Mouse (Mus musculus) embryo, embryonic 11.5 days (tissue): ENCODE measurements around the gene Bcas3.

Source experiments
- DNase-seq: peaks from one replicate; pipeline ENCODE4 v3.0.0-alpha.2; 2012; ENCODE audit warnings: low read depth, low spot score

The Bcas3 gene

DNA sequence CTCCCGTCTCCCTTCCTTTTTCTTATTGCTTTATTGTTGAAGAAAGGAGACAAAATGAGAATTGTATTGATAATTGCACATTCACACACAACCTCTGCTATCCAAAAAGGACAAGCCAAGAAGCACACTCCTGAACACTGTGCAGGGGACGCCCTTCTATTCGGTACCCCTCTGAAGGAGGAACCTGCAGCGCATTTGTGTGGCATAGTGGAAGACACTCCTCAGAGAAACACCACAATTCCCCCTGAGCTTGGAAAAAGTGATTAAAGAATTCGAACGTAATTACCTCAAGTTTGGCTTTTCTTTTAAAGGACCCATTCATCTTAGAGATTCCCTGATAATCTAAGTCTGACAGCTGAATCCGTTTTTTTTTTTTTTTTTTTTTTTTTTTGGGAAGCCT is 261.5 kb downstream of the Bcas3 start:
- no peak for DNase-seq

GRCm38 (mm10) chr11:85615421-85615820 is 262.5 kb downstream of the Bcas3 start:
- DNase-seq = no peak

GRCm38 (mm10) chr11:85621486-85621885 is 268.5 kb downstream of the Bcas3 start:
- DNase-seq = no peak

DNA sequence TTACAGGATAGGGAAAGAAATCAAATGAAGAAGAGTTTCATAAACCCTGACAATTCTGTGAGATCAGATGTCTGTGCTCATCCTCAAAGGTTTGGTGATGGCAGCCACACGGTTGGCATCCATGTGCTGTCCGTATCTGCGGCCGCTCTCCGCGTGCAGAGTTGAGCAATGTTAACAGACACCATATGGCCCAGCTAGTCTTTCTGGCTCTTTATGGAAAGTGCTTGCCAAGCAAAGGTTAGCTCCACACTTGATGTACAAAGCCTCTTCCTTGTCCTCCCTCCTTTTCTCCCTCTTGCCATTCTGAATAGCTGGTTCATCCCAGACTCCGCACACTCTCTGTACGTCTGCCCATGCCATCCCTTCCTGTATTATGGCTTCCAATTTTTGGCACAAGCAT is 269.0 kb downstream of the Bcas3 start:
- no peak for DNase-seq

GRCm38 (mm10) chr11:85625206-85625605 is 272.2 kb downstream of the Bcas3 start:
- DNase-seq = no peak

DNA sequence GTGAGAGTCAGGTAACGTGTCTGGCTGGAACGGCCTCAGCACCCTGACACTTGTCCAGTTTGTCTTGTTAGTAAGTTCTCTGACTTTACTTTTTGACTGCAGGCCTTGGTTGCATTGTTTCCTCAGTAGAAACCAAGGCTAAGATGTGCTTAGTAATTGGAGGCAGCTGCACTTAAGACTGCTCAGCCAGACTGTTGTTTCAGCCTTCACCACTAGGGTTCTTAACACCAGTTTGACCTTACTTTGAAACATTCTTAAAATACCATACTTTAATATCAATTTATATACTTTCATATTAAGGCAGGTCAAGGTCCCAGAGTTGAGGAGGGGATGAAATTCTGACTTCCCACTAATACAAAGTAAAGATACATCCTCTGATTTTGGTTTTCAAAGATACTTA is 273.9 kb downstream of the Bcas3 start:
- no peak for DNase-seq

- DNase-seq = no peak
These were observed 274.4 kb downstream of the Bcas3 start for GRCm38 (mm10) chr11:85627405-85627804.

- no peak for DNase-seq
These were observed 275.5 kb downstream of the Bcas3 start for GRCm38 (mm10) chr11:85628303-85629063.

DNA sequence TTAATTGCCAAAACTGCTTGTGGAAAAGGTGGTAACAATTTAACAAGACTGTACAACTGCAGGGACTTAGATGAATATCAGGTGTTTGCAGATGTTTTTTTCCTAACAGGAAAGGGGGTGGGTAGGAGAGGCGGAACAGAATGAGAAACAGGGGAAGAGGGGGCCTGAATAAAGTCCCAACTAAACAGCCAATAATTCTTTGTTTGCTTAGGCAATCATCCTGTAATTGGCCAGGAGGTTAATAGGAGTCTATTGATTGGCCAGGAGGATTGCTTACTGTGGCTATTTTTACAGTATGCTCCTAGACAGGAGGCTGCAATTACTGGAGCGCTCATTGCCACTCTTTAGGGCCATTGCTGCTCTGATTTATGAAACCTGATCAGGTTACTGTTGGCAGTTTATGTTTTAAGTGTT is 279.6 kb downstream of the Bcas3 start:
- DNase-seq = no peak

- DNase-seq = no peak
These were observed 285.9 kb downstream of the Bcas3 start for GRCm38 (mm10) chr11:85638696-85639495.

- no peak for DNase-seq
These were observed 287.7 kb downstream of the Bcas3 start for GRCm38 (mm10) chr11:85640659-85641058.

- DNase-seq = no peak
These were observed 288.5 kb downstream of the Bcas3 start for GRCm38 (mm10) chr11:85641486-85641885.

GRCm38 (mm10) chr11:85642591-85642990 is 289.6 kb downstream of the Bcas3 start:
- no peak for DNase-seq

DNA sequence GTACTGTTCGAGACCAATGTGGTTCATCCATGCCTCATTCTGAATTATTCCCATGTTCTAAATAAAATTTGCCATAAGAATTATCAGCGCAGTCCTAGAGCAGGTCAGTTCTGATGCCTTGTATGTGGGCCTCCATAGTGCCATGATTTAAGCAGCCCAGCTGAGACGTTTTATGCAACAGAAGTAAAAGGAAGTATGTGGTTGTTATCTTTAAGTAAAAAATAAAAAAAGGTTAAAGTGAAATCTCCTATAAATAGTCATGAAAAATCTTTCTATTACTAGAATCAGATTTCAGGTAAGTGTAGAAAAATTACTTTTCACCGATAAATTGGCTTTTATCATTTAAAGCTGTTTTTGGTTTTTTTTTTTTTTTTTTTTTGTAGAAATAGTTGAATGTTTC is 290.1 kb downstream of the Bcas3 start:
- no peak for DNase-seq

DNA sequence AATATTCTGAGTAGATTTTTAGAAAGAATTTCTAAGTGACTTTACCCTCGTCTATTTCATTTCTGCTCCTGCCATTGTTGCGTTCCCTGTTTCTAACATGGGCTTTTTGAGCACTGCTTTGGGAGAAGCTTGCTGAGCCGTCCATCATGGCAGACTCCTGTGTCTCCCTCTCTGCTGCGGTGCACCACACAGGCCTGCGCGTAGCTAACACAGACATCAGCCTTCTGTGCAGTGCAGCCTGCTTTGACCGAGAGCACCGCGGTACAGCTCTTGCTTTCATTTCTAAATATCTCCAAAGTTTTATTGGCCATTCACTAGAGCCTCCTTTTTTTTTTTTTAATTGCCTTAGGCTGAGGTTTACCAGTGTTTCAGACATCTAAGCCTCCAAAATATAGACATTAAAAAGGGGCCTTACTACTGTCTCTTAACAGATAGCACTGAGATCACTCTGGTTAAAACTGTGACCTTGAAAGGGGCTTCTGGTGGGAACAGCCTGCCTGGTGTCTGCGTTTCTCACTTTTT is 290.6 kb downstream of the Bcas3 start:
- no peak for DNase-seq

- DNase-seq = no peak
These were observed 291.2 kb downstream of the Bcas3 start for GRCm38 (mm10) chr11:85644027-85644747.

- no peak for DNase-seq
These were observed 291.7 kb downstream of the Bcas3 start for GRCm38 (mm10) chr11:85644748-85645060.

GRCm38 (mm10) chr11:85645152-85645835 is 292.3 kb downstream of the Bcas3 start:
- DNase-seq = no peak

DNA sequence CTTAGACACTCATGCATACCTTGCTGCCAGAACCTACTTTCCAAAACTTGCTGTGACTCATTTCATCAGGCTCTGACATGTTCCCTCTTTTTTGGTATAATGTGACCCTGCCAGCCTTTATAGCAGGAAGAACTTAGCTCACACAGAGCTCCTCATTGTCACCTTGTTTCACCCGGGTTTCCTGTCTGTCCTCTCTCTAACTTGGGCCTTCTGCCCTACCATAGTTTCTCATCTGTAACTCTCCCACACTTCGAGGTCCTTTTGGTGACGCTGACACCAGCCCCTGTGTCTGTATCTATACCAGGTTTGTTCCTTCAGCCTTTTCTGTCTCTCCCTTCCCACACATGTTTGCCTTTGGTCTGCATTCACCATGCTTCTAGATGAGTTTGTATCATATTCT is 295.9 kb downstream of the Bcas3 start:
- DNase-seq = no peak

GRCm38 (mm10) chr11:85649373-85649772 is 296.4 kb downstream of the Bcas3 start:
- no peak for DNase-seq

- no peak for DNase-seq
These were observed 304.5 kb downstream of the Bcas3 start for GRCm38 (mm10) chr11:85657471-85657870.

GRCm38 (mm10) chr11:85660304-85660703 is 307.3 kb downstream of the Bcas3 start:
- no peak for DNase-seq
